ENCODE assay signal across 11 mouse cellular contexts in the genomic region with DNA sequence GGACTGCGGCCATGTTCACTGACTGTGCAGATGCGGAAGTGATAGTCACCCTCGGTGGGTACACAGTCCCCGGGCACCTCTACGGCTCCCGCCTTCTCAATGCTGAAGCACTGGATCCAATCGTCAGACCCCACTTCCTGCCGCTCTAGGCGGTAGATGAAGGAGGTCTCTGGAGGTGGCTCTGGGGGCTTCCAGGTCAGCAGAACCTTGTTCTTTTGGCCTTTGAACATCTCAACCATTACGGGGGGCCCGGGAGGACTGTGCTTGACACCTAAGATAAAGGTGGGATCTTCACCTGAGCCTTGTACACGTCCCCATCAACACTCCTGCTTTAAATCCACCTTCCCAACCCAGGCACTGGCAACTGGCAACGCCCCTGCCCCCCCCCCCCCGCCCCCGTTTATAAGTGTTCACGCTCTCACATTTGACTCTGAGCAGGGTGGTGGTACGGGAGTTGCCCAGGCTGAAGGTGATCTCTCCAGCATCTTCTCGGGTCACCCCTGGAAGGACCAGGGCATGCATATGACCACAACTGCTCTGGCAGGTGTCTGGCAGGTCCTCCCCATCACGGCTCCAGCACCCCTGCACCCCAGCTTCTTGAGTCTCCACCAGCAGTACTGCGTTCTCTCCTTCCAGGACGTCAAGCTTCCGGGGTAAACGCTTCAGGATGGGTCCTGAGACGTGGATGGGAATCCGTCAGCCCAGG. TPM values are rescaled to one million over a fixed set of nuclear protein-coding genes. Genes with fewer than 3 reads are reported as not detected.
A peak's percentile ranks its signal among the peaks of the same experiment; 100 is the strongest.
DNase-seq lines count a peak whose midpoint lies in the region; ATAC-seq and TF ChIP-seq lines count a peak whose summit lies in the region.
"Had no signal": no experiment of that assay in that cellular context is flagged by ENCODE, and none has a peak within 500 bp of the region (broad histone marks: within the 10 kb centered on the region; RNA-seq: fewer than 3 reads in every experiment).

No protein-coding gene starts in this region.

- no peak overlapping the region for H3K9ac ChIP-seq in heart, embryonic 16.5 days (ENCODE audit: low read length)
- no peak overlapping the region for H3K9ac ChIP-seq in midbrain, postnatal 0 days (replicated peaks; ENCODE audit: low read length, poor library complexity, severe bottlenecking)
- peak overlapping the region; percentile 24; the same call in 1 of the 2 replicates for H3K9ac ChIP-seq in intestine, embryonic 16.5 days (ENCODE audit: low read depth, low read length)
- 0 out of 2 replicates have a peak overlapping the region, but pooled peaks have one; percentile 23 for H3K9ac ChIP-seq in stomach, postnatal 0 days (ENCODE audit: low read length)
- H3K9ac ChIP-seq in kidney, embryonic 16.5 days (replicated peaks; ENCODE audit: low read length): no peak overlapping the region

- no peak for ATAC-seq in heart, embryonic 16.5 days (replicated peaks; ENCODE audit: extremely low read depth, insufficient read depth, low FRiP score)
- ATAC-seq in midbrain, postnatal 0 days (ENCODE audit: low FRiP score): no peak
- no peak for ATAC-seq in intestine, embryonic 16.5 days
- no peak for ATAC-seq in stomach, postnatal 0 days (ENCODE audit: low FRiP score, low TSS enrichment)
- ATAC-seq in kidney, embryonic 16.5 days (ENCODE audit: low FRiP score, low TSS enrichment): no peak

- H3K36me3 ChIP-seq in heart, embryonic 16.5 days (ENCODE audit: control insufficient read depth, insufficient read depth): peaks cover 40% of the 10 kb centered on the region
- H3K36me3 ChIP-seq in midbrain, embryonic 10.5 days: peaks cover 58% of the 10 kb centered on the region
- H3K36me3 ChIP-seq in midbrain, postnatal 0 days (ENCODE audit: insufficient read depth, low read length): peaks cover 26% of the 10 kb centered on the region
- H3K36me3 ChIP-seq in intestine, embryonic 16.5 days (ENCODE audit: control insufficient read depth, insufficient read depth, low read length): peaks cover 21% of the 10 kb centered on the region
- peaks cover 16% of the 10 kb centered on the region for H3K36me3 ChIP-seq in stomach, postnatal 0 days (ENCODE audit: control insufficient read depth, insufficient read depth, low read length)
- peaks cover 51% of the 10 kb centered on the region for H3K36me3 ChIP-seq in kidney, embryonic 16.5 days (ENCODE audit: insufficient read depth, low read length)

- WGBS in heart, embryonic 16.5 days: 75% methylated on average over 25 of the region's 25 CpGs
- WGBS in midbrain, embryonic 10.5 days: 84% methylated on average over 25 of the region's 25 CpGs
- 89% methylated on average over 25 of the region's 25 CpGs for WGBS in midbrain, postnatal 0 days
- 86% methylated on average over 25 of the region's 25 CpGs for WGBS in intestine, embryonic 16.5 days
- 89% methylated on average over 22 of the region's 25 CpGs for WGBS in stomach, postnatal 0 days
- WGBS in kidney, embryonic 16.5 days: 84% methylated on average over 24 of the region's 25 CpGs

- no peak for TF ChIP-seq CTCF in midbrain, postnatal 0 days (IDR thresholded peaks at IDR 0.05)
- no peak for TF ChIP-seq CTCF in stomach, postnatal 0 days (IDR thresholded peaks at IDR 0.05; ENCODE audit: low read depth)

- intact Hi-C loops in heart, postnatal 10 days (cut with DNase I): no loop called here

- no peak for TF ChIP-seq EP300 in stomach, postnatal 0 days (optimal IDR thresholded peaks at IDR 0.05)

- no peaks in the 10 kb centered on the region for H3K9me3 ChIP-seq in heart, embryonic 16.5 days (replicated peaks; ENCODE audit: control insufficient read depth, low read length)
- H3K9me3 ChIP-seq in midbrain, embryonic 10.5 days (replicated peaks): no peaks in the 10 kb centered on the region
- H3K9me3 ChIP-seq in midbrain, postnatal 0 days (ENCODE audit: low read length): no peaks in the 10 kb centered on the region
- H3K9me3 ChIP-seq in intestine, embryonic 16.5 days (ENCODE audit: control insufficient read depth, low read length): no peaks in the 10 kb centered on the region
- no peaks in the 10 kb centered on the region for H3K9me3 ChIP-seq in stomach, postnatal 0 days (ENCODE audit: control insufficient read depth, low read length)
- no peaks in the 10 kb centered on the region for H3K9me3 ChIP-seq in kidney, embryonic 16.5 days (ENCODE audit: low read length)

- no peak overlapping the region for H3K4me3 ChIP-seq in heart, embryonic 16.5 days (ENCODE audit: low read length)
- H3K4me3 ChIP-seq in midbrain, embryonic 10.5 days: 0 out of 2 replicates have a peak overlapping the region, but pooled peaks have one; percentile 9
- no peak overlapping the region for H3K4me3 ChIP-seq in midbrain, postnatal 0 days (ENCODE audit: low read depth, low read length)
- H3K4me3 ChIP-seq in intestine, embryonic 16.5 days (ENCODE audit: low read length): no peak overlapping the region
- H3K4me3 ChIP-seq in stomach, postnatal 0 days (ENCODE audit: low read depth, low read length): no peak overlapping the region
- no peak overlapping the region for H3K4me3 ChIP-seq in kidney, embryonic 16.5 days (ENCODE audit: low read length)

- no peaks in the 10 kb centered on the region for H3K27me3 ChIP-seq in heart, embryonic 16.5 days (ENCODE audit: control insufficient read depth, insufficient read depth, low read length)
- peaks cover 53% of the 10 kb centered on the region for H3K27me3 ChIP-seq in midbrain, embryonic 10.5 days (ENCODE audit: low read depth, poor library complexity, severe bottlenecking)
- H3K27me3 ChIP-seq in midbrain, postnatal 0 days (ENCODE audit: insufficient read depth, low read length): no peaks in the 10 kb centered on the region
- H3K27me3 ChIP-seq in intestine, embryonic 16.5 days (replicated peaks; ENCODE audit: control insufficient read depth, insufficient read depth, low read length): no peaks in the 10 kb centered on the region
- H3K27me3 ChIP-seq in stomach, postnatal 0 days (ENCODE audit: control insufficient read depth, insufficient read depth, low read length): no peaks in the 10 kb centered on the region
- no peaks in the 10 kb centered on the region for H3K27me3 ChIP-seq in kidney, embryonic 16.5 days (ENCODE audit: insufficient read depth, low read length)

- DNase-seq in heart, postnatal 10 days: no peak
- DNase-seq in midbrain, embryonic 10.5 days (ENCODE audit: low spot score): no peak
- DNase-seq in midbrain, postnatal 0 days (ENCODE audit: low spot score): no peak
- DNase-seq in stomach, postnatal 0 days (ENCODE audit: low spot score): no peak
- DNase-seq: cerebellum, postnatal 10 days; kidney, adult 2 months had no signal

- H3K4me1 ChIP-seq in heart, embryonic 16.5 days (ENCODE audit: control insufficient read depth, insufficient read depth, low read length): peaks cover 30% of the 10 kb centered on the region
- H3K4me1 ChIP-seq in midbrain, embryonic 10.5 days: peaks cover 47% of the 10 kb centered on the region
- peaks cover 4% of the 10 kb centered on the region; the same call in 1 of the 2 replicates for H3K4me1 ChIP-seq in midbrain, postnatal 0 days (ENCODE audit: insufficient read depth, low read length)
- H3K4me1 ChIP-seq in intestine, embryonic 16.5 days (ENCODE audit: control insufficient read depth, insufficient read depth, low read length): peaks cover 29% of the 10 kb centered on the region
- H3K4me1 ChIP-seq in stomach, postnatal 0 days (replicated peaks; ENCODE audit: control insufficient read depth, insufficient read depth): no peaks in the 10 kb centered on the region
- H3K4me1 ChIP-seq in kidney, embryonic 16.5 days (ENCODE audit: insufficient read depth, low read length): peaks cover 37% of the 10 kb centered on the region

- H3K4me2 ChIP-seq in heart, embryonic 16.5 days (ENCODE audit: low read depth, low read length): peak overlapping the region; percentile 89
- H3K4me2 ChIP-seq in midbrain, postnatal 0 days (ENCODE audit: low read depth, low read length, poor library complexity, severe bottlenecking): no peak overlapping the region
- no peak overlapping the region for H3K4me2 ChIP-seq in intestine, embryonic 16.5 days (ENCODE audit: low read depth, low read length)
- no peak overlapping the region for H3K4me2 ChIP-seq in stomach, postnatal 0 days (replicated peaks; ENCODE audit: low read depth)
- H3K4me2 ChIP-seq in kidney, embryonic 16.5 days (replicated peaks; ENCODE audit: low read depth, low read length): no peak overlapping the region

- no peak overlapping the region for H3K27ac ChIP-seq in heart, embryonic 16.5 days (ENCODE audit: low read length)
- no peak overlapping the region for H3K27ac ChIP-seq in midbrain, embryonic 10.5 days (replicated peaks)
- H3K27ac ChIP-seq in midbrain, postnatal 0 days (ENCODE audit: low read depth, low read length): no peak overlapping the region
- no peak overlapping the region for H3K27ac ChIP-seq in intestine, embryonic 16.5 days (ENCODE audit: low read length)
- no peak overlapping the region for H3K27ac ChIP-seq in stomach, postnatal 0 days (replicated peaks)
- H3K27ac ChIP-seq in kidney, embryonic 16.5 days (ENCODE audit: low read length): no peak overlapping the region

RNA-seq across cellular contexts. Expression of gene Obsl1, which starts 3.2 kb away (rescaled TPM):
- polyA plus RNA-seq in heart, embryonic 16.5 days (2015; fragmentation: Nextera tagmentation; extraction: Ambion mirVana): 83.9 and 94.2 TPM in 2 replicates
- total RNA-seq in heart, postnatal 10 days (2021): 100 to 1,000 TPM; 171 to 173 TPM
- polyA plus RNA-seq in midbrain, embryonic 10.5 days (2016; fragmentation: Nextera tagmentation; extraction: Ambion mirVana): 35.2 and 35.7 TPM in 2 replicates
- 40.7 and 45.9 TPM in 2 replicates for total RNA-seq in midbrain, postnatal 0 days (2014; rRNA removed)
- polyA plus RNA-seq in midbrain, postnatal 0 days (2015; fragmentation: Nextera tagmentation; extraction: Ambion mirVana): 24.2 TPM in 2 replicates
- polyA plus RNA-seq in intestine, embryonic 16.5 days (2015; fragmentation: Nextera tagmentation; extraction: Ambion mirVana): 38.7 and 42.7 TPM in 2 replicates
- 17.9 and 21.2 TPM in 2 replicates for polyA plus RNA-seq in stomach, postnatal 0 days (2015; fragmentation: Nextera tagmentation; extraction: Ambion mirVana)
- polyA plus RNA-seq in kidney, embryonic 16.5 days (2015; fragmentation: Nextera tagmentation; extraction: Ambion mirVana): 55.7 and 60.9 TPM in 2 replicates

RNA-seq across cellular contexts. Expression of gene Inha, which starts 3.8 kb away (rescaled TPM):
- 4.1 and 5.5 TPM in 2 replicates for polyA plus RNA-seq in heart, embryonic 16.5 days (2015; fragmentation: Nextera tagmentation; extraction: Ambion mirVana)
- 1 to 10 TPM; 5.1 to 8.5 TPM for total RNA-seq in heart, postnatal 10 days (2021)
- 1.7 and 2.7 TPM in 2 replicates for polyA plus RNA-seq in midbrain, embryonic 10.5 days (2016; fragmentation: Nextera tagmentation; extraction: Ambion mirVana)
- 30.9 and 33.3 TPM in 2 replicates for total RNA-seq in midbrain, postnatal 0 days (2014; rRNA removed)
- 22.5 and 23.2 TPM in 2 replicates for polyA plus RNA-seq in midbrain, postnatal 0 days (2015; fragmentation: Nextera tagmentation; extraction: Ambion mirVana)
- 6.6 and 7.3 TPM in 2 replicates for polyA plus RNA-seq in intestine, embryonic 16.5 days (2015; fragmentation: Nextera tagmentation; extraction: Ambion mirVana)
- 4.7 and 6.1 TPM in 2 replicates for polyA plus RNA-seq in stomach, postnatal 0 days (2015; fragmentation: Nextera tagmentation; extraction: Ambion mirVana)
- polyA plus RNA-seq in kidney, embryonic 16.5 days (2015; fragmentation: Nextera tagmentation; extraction: Ambion mirVana): 7.8 and 10.7 TPM in 2 replicates
- total RNA-seq: CH12.LX; megakaryocyte progenitor cell, adult 5-6 weeks had no signal

RNA-seq across cellular contexts. Expression of gene Stk11ip, which starts 18.2 kb away (rescaled TPM):
- 14.3 and 14.7 TPM in 2 replicates for polyA plus RNA-seq in heart, embryonic 16.5 days (2015; fragmentation: Nextera tagmentation; extraction: Ambion mirVana)
- 10 to 100 TPM; 12.7 to 13.9 TPM for total RNA-seq in heart, postnatal 10 days (2021)
- polyA plus RNA-seq in midbrain, embryonic 10.5 days (2016; fragmentation: Nextera tagmentation; extraction: Ambion mirVana): 31.7 and 33.0 TPM in 2 replicates
- total RNA-seq in midbrain, postnatal 0 days (2014; rRNA removed): 28.8 and 32.7 TPM in 2 replicates
- polyA plus RNA-seq in midbrain, postnatal 0 days (2015; fragmentation: Nextera tagmentation; extraction: Ambion mirVana): 15.6 and 16.9 TPM in 2 replicates
- polyA plus RNA-seq in intestine, embryonic 16.5 days (2015; fragmentation: Nextera tagmentation; extraction: Ambion mirVana): 16.6 and 17.8 TPM in 2 replicates
- 6.7 and 6.8 TPM in 2 replicates for polyA plus RNA-seq in stomach, postnatal 0 days (2015; fragmentation: Nextera tagmentation; extraction: Ambion mirVana)
- polyA plus RNA-seq in kidney, embryonic 16.5 days (2015; fragmentation: Nextera tagmentation; extraction: Ambion mirVana): 28.8 and 30.6 TPM in 2 replicates

RNA-seq across cellular contexts. Expression of gene Tmem198, which starts 23.8 kb away (rescaled TPM):
- polyA plus RNA-seq in heart, embryonic 16.5 days (2015; fragmentation: Nextera tagmentation; extraction: Ambion mirVana): 0.60 and 0.69 TPM in 2 replicates
- under 1 TPM; 0.38 to 0.52 TPM for total RNA-seq in heart, postnatal 10 days (2021)
- polyA plus RNA-seq in midbrain, embryonic 10.5 days (2016; fragmentation: Nextera tagmentation; extraction: Ambion mirVana): 9.9 and 17.4 TPM in 2 replicates
- total RNA-seq in midbrain, postnatal 0 days (2014; rRNA removed): 52.4 and 57.8 TPM in 2 replicates
- 49.4 and 50.4 TPM in 2 replicates for polyA plus RNA-seq in midbrain, postnatal 0 days (2015; fragmentation: Nextera tagmentation; extraction: Ambion mirVana)
- polyA plus RNA-seq in intestine, embryonic 16.5 days (2015; fragmentation: Nextera tagmentation; extraction: Ambion mirVana): 1.5 and 1.9 TPM in 2 replicates
- polyA plus RNA-seq in stomach, postnatal 0 days (2015; fragmentation: Nextera tagmentation; extraction: Ambion mirVana): 1.4 and 1.7 TPM in 2 replicates
- 0.77 and 0.99 TPM in 2 replicates for polyA plus RNA-seq in kidney, embryonic 16.5 days (2015; fragmentation: Nextera tagmentation; extraction: Ambion mirVana)
- total RNA-seq: megakaryocyte progenitor cell, adult 5-6 weeks had no signal

RNA-seq across cellular contexts. Expression of gene Chpf, which starts 24.0 kb away (rescaled TPM):
- polyA plus RNA-seq in heart, embryonic 16.5 days (2015; fragmentation: Nextera tagmentation; extraction: Ambion mirVana): 23.9 and 27.0 TPM in 2 replicates
- 10 to 100 TPM; 38.6 to 39.5 TPM for total RNA-seq in heart, postnatal 10 days (2021)
- 24.4 and 25.2 TPM in 2 replicates for polyA plus RNA-seq in midbrain, embryonic 10.5 days (2016; fragmentation: Nextera tagmentation; extraction: Ambion mirVana)
- total RNA-seq in midbrain, postnatal 0 days (2014; rRNA removed): 125 and 132 TPM in 2 replicates
- polyA plus RNA-seq in midbrain, postnatal 0 days (2015; fragmentation: Nextera tagmentation; extraction: Ambion mirVana): 60.0 and 60.8 TPM in 2 replicates
- polyA plus RNA-seq in intestine, embryonic 16.5 days (2015; fragmentation: Nextera tagmentation; extraction: Ambion mirVana): 25.2 and 28.8 TPM in 2 replicates
- polyA plus RNA-seq in stomach, postnatal 0 days (2015; fragmentation: Nextera tagmentation; extraction: Ambion mirVana): 24.6 and 25.2 TPM in 2 replicates
- polyA plus RNA-seq in kidney, embryonic 16.5 days (2015; fragmentation: Nextera tagmentation; extraction: Ambion mirVana): 37.9 and 38.6 TPM in 2 replicates

Comparison
In these comparisons a context has a peak if more than half of its experiments do, and no peak if none do; other contexts are left out.
1. H3K9ac ChIP-seq: peak in intestine, embryonic 16.5 days (single experiment) and stomach, postnatal 0 days (single experiment); none in heart, embryonic 16.5 days (single experiment), midbrain, postnatal 0 days (single experiment) and kidney, embryonic 16.5 days (single experiment).